In genomic region chr4:57959056-57959455, GRCm38 (mm10) we compare ENCODE assay signal across 1 mouse cellular context.
TF ChIP-seq lines count a peak whose summit lies in the region.

No protein-coding gene starts in this region.

TF ChIP-seq in CH12.LX, 34 proteins besides CTCF, POLR2A, EP300 and RAD21 (continued from another document):
- no peak for TF ChIP-seq JUND (conservative IDR thresholded peaks at IDR 0.05; ENCODE audit: low read depth, low read length)
- TF ChIP-seq NELFE (IDR thresholded peaks at IDR 0.05; ENCODE audit: low read depth, low read length): no peak
- TF ChIP-seq ZNF384 (IDR thresholded peaks at IDR 0.05; ENCODE audit: low read depth, low read length): no peak
- no peak for TF ChIP-seq MYC (IDR thresholded peaks at IDR 0.05; ENCODE audit: low read depth, low read length)
- TF ChIP-seq JUN (IDR thresholded peaks at IDR 0.05; ENCODE audit: insufficient read depth, low read depth, low read length): no peak
- TF ChIP-seq ETS1 (conservative IDR thresholded peaks at IDR 0.05; ENCODE audit: low read depth, low read length): no peak
- no peak for TF ChIP-seq CHD2 (IDR thresholded peaks at IDR 0.05; ENCODE audit: low read length)
- TF ChIP-seq MXI1 (IDR thresholded peaks at IDR 0.05; ENCODE audit: low read depth, low read length): no peak
TF ChIP-seq in CH12.LX: peak in this region for 0.
